Mouse (Mus musculus) layer of hippocampus, adult 9-10 months (tissue): ENCODE measurements around the gene Vmn1r221.
"Not testable (repeated sequence)": the region's sequence is repeated elsewhere in the genome, so short reads cannot be mapped to it uniquely, and the experiment has no call there.

ENCODE experiments used
- DNase-seq: peaks from one replicate; pipeline ENCODE4 v3.0.0; 2022; ENCODE audit warnings: low spot score

Vmn1r221 gene

GRCm38 (mm10) chr13:23213827-23214226, at the start of gene Vmn1r221:
Gene Vmn1r221, plus strand, starts transcription at chr13:23214127.
- not testable (repeated sequence) for DNase-seq

GRCm38 (mm10) chr13:23166471-23166870, 47.5 kb upstream of the Vmn1r221 start:
- DNase-seq: not testable (repeated sequence)

- DNase-seq: no peak
These were observed 26.1 kb upstream of the Vmn1r221 start, which contains the start of gene Vmn1r220 for GRCm38 (mm10) chr13:23187875-23188274. Gene Vmn1r220, minus strand, starts transcription at chr13:23187975.

GRCm38 (mm10) chr13:23203885-23204284, 10.0 kb upstream of the Vmn1r221 start:
- DNase-seq: not testable (repeated sequence)

GRCm38 (mm10) chr13:23235847-23236246, 21.9 kb downstream of the Vmn1r221 start, which contains the start of gene Vmn1r222:
Gene Vmn1r222, minus strand, starts transcription at chr13:23235947.
- DNase-seq: not testable (repeated sequence)

GRCm38 (mm10) chr13:23246834-23247233, 32.9 kb downstream of the Vmn1r221 start, which contains the start of gene Vmn1r223:
Gene Vmn1r223, plus strand, starts transcription at chr13:23247134.
- DNase-seq: not testable (repeated sequence)

- no peak for DNase-seq
These were observed 44.7 kb downstream of the Vmn1r221 start for GRCm38 (mm10) chr13:23258546-23259048.

- not testable (repeated sequence) for DNase-seq
These were observed 54.7 kb downstream of the Vmn1r221 start for GRCm38 (mm10) chr13:23268606-23269005.

GRCm38 (mm10) chr13:23269127-23269526, 55.2 kb downstream of the Vmn1r221 start:
- not testable (repeated sequence) for DNase-seq

GRCm38 (mm10) chr13:23269681-23270080, 55.8 kb downstream of the Vmn1r221 start:
- DNase-seq: no peak

GRCm38 (mm10) chr13:23270321-23271101, 56.6 kb downstream of the Vmn1r221 start:
- peak; percentile 24 for DNase-seq
